Mouse (Mus musculus) heart, postnatal 4 days (tissue): ENCODE measurements around the gene Tmem236. TPM values are rescaled to one million over a fixed set of nuclear protein-coding genes. Genes with fewer than 3 reads are reported as not detected.

Experiments used
- DNase-seq: peaks from one replicate; pipeline ENCODE4 v3.0.0; 2021
- microRNA-seq, 2 experiments: library from miRNA; unstranded; fragments of <30 nt; microRNA quantifications; one replicate each; pipeline ENCODE4 v1.2.0; 2021 to 2022
- total RNA-seq, 2 experiments: library from RNA; stranded (reverse); gene quantifications; 2 replicates each; pipeline ENCODE4 v1.2.3; 2021

Gene Tmem236
- total RNA-seq, 2 experiments from 2014 or later, result 0.21 to 0.25 TPM

DNA sequence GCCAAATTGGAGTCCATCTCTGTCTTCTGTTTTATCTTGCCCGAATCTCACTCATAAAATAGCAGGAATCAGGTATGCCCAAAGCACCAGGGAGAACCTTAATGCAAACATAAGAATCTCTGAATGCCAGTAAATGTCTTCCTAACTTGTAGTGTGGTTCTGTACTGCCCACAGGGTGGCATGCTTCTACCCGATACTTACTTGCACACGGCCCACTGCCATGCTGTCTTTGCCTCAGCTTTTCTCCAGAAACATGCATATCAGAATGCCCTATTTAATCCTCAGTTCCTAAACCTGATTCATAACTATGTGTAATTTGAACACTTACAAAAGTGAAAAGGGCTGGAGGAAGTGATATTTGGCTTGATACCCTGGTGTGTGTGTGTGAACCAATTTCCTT, 77.6 kb downstream of the Tmem236 start:
- no peak for DNase-seq

DNA sequence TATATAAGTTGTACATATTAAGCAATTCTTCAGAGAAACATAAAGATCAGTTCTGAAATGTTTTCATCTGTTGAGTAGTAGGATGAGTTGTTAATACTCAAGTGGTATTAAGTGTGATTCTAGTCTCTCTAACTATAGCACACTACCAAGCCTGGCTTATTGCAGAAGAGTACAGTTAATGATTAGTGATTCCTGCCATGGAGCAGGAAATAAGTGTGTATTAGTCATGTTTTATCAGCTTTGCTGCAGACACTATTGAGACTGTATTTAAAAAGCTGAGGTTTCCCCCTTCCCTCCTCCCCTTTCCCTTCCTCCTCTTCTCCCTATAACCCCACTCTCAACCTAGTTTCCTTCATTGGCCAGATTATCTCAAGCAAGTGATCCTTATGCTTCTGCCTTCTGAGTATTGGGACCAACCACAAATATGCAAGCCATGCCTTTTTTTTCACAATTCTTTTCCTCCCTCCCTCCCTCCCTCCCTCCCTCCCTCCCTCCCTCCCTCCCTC, 84.1 kb downstream of the Tmem236 start:
- DNase-seq, result no peak

DNA sequence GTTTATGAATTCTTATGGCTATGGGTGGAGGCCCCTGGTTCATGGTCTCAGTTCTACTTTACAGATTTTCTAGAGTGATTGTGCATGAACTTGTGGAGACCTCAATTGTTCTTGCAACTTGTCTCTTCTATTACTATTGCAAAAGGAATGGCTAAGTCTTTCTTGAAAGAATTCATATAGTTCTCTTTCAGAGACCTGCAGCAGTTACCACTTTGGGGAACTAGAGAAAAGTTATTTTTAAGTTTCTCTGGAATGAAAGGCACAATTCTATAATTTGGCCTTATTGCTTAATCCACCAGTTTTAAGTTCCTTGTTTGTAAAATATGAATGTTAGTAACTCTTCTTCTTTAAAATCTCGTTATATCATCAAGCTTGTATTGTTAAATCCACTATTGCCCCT, 87.8 kb downstream of the Tmem236 start:
- DNase-seq, result no peak

DNA sequence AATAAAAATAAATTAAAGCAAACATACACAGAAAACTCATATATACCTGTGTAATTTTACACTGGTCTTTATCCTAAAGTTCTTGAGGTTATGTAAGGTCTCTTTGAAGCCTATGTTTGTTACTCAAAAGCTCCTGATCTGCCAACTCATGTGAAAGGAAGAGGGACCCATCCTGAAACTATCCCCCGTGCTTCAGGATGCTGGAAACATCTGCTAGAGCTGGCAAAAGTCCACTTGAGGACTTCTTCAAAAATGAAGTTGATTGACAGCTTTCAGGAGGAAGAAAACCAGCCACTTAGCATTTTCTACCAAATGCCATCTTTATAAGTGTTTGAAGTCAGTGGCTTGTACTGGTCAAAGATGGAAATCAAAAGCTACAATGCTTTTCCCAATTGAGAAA, 94.8 kb downstream of the Tmem236 start:
- DNase-seq, result no peak

Small RNA genes within 50 kb of the gene (microRNA-seq; reads per million reads assigned to microRNA genes)
- gene Mir511, result 5.7 to 6.9 reads per million in 2 experiments

Other genes with a start within 250 kb of the Tmem236 start
- gene Hacd1, start 118.4 kb upstream of the Tmem236 start, total RNA-seq, result 100 to 1,000 TPM; 208 to 229 TPM
- 10 to 100 TPM; 42.9 to 45.6 TPM for gene Stam, start 100.4 kb upstream of the Tmem236 start, total RNA-seq
- gene Mrc1, start 54.9 kb downstream of the Tmem236 start, total RNA-seq, result 10 to 100 TPM in 1 of 2 experiments, 1 to 10 TPM in 1; 9.0 to 11.1 TPM
- gene Slc39a12, start 213.8 kb downstream of the Tmem236 start, total RNA-seq, result not detected